Mouse (Mus musculus) mesoderm, embryonic 11.5 days (tissue): Measurements from ENCODE around the gene Usf3.
A peak's percentile ranks its signal among the peaks of the same experiment; 100 is the strongest.

Experiments used
- DNase-seq: peaks from one replicate; pipeline ENCODE4 v3.0.0-alpha.2; 2012; ENCODE audit warnings: low read depth, low spot score

The Usf3 gene

DNA sequence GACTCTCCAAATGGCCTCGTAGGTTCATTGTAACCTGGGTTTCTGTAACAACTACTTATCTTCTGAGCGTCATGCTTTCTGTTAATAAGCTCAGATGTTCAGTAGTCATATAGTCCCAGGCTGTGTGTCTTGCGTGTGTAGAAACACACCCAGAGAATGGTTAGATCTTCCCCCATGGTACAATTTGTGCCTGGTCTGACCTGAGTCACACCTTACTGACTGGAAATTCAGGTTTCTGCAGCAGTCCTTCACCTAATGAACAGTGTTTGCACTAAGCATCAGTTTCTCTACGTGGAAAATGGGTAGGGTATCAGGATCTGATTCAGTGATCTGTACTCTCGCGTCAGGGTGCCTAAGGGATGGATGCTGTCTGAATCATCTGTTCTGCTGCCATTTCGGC is 60.0 kb downstream of the Usf3 start:
- no peak for DNase-seq

DNA sequence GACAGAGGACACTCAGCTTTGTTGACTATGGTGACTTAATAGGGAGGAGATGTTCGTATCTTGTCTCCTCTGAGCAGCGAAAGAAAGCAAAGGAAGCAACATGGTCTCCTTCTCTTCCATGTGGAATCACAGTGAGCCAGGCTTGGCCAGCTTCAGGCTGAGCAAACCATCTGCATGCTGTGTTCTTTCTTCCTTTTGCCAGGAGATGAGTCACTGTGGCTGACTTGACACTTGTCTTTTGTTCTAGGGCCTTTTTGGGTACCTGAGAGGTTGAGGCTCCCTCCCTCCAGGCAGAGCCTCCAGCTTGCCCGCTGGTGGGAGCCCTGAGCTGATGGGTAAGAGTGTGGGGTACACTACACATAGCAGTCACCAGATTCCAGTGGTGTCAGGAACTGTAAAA is 64.8 kb downstream of the Usf3 start:
- DNase-seq = no peak

DNA sequence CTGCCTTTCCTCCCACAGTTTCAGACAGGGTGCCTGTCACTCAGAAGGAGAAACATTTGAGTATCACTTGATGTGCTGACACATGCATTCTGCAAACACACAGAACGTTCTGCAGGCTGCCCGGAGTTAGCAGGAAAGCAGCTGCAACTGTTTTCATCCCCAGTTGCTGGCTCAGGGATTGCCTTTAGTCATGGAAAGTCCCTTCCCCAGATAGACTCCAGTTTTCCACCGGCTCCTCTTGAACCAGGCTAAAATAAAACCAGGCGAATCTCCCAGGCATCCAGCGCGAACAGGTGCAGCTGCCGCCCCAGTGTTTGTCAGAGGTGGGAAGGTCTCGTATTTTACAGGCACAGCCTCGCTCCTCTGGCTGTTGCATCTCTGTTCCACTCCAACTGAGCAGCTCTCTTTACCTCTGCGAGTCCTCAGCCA is 65.8 kb downstream of the Usf3 start:
- DNase-seq = peak; percentile 7

DNA sequence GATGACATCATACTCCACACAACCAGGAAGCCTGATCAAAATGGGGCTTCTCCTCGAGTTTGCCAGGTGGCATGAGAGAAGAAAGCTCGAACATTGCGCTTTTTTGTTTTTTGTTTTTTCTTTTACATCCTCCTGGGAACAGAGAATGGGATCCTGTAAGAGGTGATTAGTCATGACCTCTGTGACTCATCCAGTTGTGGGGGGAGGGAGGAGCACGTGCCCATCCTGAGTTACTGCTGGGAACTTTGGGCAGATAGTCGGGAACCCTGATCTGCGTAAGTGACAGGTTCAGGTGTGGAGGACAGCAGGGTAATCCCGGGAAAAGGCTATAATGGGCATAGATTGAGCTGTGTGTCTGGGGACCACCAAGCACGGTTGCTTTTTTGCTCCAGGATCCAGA is 67.4 kb downstream of the Usf3 start:
- DNase-seq = no peak

DNA sequence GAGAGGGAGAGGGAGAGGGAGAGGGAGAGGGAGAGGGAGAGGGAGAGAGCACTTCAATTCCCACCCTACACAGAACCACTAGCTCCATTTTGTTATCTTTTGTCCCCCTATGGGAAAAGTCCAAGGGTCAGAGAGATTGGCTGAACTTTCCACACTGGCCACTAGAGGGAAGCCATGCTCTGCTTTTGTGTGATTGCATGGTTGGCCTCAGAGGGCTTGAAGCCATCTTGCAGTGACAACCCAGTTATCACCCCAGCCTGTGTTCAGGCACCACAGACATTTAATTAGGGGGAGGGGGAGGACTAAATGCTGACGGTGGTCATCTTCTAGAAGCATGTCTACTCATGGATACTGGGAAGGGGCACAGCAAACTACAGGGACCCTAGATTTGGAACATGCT is 69.6 kb downstream of the Usf3 start:
- peak; percentile 82 for DNase-seq

DNA sequence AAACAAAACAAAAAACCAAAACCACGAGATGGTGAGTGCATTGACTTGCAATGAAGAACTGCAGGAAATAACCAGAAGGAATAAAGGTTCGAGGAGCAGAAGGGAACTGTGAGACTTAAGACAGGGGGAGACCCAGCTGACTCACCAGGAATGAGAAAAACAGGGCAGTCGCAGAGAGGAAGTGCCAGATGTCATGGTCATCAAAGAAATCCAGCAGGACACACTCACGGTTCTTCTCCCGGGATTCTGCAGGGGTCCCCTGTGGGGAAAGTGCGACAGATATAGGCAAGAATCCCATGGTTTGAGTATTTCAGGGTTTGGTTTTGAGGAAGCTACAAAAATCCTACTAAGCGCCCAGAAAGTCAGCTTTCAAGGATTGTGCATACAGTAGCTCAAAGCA is 70.3 kb downstream of the Usf3 start:
- DNase-seq = no peak

DNA sequence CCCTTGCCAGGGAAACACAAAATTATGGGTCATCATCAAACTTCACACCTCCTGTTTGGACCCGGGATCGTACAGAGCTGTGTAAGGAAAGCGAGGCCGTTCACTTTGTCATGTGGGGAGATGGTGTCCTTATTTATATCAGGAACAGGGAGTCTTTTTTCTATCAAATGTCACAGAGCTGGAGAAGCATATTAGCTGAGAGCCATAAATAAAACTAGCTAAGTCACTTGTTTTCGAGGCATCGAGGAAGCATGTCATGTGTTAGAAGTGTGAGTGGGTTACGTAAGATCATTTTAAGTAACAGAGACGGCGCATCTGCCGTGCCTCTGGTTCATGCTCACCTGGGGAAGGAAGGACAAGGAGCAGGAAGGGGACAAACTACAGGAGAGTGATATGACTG is 76.9 kb downstream of the Usf3 start:
- no peak for DNase-seq

DNA sequence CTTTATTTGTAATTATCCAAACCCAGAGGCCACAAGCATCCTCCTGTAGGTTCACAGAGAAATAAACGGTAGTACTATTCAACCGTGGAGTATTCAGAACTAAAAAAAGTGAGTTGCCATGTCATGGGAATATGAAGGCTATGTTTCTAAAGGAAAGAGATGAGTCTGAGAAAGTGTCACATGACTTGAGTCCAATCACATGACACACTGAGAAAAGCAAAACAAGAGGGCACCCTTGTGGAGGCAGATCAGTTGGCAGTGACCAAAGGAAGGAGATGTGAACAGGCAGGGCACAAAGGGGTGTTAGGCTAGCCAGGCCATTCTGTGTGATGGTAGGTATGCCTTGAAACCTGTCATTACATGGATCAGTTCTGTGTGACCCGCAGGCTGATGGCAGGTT is 79.7 kb downstream of the Usf3 start:
- no peak for DNase-seq

DNA sequence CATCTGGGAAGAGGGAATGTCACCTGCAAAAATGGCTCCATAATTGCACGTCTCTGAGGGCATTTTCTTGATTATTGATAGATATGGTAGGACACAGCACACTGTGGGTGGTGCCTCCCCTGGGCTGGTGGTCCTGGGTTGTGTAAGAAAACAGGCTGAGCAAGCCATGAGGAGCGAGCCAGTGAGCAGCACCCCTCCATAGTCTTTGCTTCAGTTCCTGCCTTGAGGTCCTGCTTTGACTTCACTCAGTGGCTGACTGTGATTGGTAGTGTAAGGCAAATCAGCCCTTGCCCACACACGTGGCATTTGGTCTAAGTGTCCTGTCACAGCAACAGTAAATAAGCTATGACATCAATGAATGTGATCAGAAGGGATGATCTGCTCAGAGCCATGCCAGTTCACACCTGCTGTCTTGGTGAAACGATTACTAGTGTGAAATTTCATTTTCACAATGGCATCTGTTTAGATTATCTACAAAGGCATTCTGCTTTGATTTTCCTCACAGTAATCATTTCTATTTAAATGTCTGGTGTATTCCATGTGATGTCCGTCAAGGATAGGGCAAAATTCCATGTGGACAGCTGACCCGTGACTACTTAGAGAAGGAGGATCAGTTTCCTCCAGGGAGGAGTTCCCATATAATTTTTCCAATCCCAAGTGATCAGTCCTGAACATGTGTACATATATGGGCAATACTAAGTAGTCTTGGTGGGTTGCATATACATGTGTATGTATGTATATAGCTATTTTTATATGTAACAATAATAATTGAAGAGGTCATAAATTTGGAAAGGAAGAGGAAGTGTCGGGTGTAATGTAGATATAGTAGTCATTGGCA is 81.0 kb downstream of the Usf3 start:
- DNase-seq = no peak

DNA sequence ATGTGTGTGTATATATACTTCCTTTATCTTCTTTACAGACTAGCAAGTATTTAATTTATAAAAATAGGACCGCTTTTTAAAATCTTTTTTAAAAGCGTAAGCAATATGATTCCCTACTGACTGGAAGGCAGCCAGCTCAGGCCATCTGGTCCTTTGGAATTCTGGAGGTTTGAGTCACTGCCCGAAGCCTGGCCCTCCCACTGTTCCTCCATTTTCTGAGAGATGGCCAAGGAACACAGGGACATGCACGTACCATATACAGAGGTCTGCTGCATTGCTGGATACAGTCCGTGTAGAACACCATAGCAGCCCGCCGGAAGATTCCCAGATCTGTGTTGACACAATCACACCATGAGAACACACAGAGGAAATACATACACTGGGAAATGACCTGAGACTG is 81.7 kb downstream of the Usf3 start:
- DNase-seq = no peak

DNA sequence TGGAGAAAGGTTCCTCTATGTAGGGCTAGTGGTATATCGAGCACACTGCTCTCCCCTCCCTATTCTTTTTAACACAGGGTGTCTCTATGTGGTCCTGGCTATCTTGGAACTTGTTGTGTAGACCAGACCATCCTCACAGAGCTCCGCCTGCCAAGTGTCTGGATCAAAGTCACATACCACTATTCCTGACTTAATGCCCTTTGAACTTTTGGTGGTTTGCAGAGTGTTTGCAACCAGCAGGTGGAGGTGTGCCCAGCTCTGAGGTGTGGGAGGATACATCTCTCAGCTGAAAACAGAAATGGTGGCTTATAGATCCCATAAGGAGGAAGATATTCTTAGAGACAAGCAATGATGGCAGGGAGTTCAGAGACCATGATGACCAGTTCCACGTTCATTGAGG is 84.4 kb downstream of the Usf3 start:
- DNase-seq = no peak

DNA sequence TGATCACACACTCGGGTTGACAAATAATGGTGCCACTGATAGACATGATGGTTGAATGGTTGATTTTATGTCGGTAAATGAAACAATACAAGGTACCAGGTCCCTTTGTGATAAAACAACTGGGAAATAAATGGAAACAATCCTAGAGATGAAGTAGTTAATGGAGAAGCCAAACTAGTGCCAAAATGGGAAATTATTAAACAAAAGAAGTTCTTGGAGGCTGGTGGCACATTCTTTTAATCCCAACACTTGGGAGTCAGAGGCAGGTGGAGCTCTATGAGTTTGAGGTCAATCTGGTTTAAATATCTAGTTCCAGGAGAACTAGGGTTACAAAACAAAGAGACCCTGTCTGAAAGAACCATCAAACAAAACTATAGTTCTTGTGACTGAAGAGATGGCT is 91.9 kb downstream of the Usf3 start:
- DNase-seq = no peak

DNA sequence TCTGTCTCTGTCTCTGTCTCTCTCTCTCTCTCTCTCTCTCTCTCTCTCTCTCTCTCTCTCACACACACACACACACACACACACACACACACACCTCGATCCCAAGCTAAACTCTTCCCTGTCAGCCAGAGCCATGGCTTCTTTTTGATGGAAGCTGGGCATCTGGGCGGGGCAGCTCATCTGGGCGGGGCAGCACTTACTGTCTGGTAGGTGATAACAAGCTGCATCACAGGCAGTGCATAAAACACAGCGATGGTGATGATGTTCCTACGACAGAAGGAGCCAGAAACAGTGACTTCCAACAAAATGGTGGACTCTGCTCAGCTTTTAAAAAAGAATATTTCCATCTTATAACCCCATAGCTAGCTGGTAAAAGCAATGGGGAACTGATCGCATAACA is 92.5 kb downstream of the Usf3 start:
- DNase-seq = no peak

DNA sequence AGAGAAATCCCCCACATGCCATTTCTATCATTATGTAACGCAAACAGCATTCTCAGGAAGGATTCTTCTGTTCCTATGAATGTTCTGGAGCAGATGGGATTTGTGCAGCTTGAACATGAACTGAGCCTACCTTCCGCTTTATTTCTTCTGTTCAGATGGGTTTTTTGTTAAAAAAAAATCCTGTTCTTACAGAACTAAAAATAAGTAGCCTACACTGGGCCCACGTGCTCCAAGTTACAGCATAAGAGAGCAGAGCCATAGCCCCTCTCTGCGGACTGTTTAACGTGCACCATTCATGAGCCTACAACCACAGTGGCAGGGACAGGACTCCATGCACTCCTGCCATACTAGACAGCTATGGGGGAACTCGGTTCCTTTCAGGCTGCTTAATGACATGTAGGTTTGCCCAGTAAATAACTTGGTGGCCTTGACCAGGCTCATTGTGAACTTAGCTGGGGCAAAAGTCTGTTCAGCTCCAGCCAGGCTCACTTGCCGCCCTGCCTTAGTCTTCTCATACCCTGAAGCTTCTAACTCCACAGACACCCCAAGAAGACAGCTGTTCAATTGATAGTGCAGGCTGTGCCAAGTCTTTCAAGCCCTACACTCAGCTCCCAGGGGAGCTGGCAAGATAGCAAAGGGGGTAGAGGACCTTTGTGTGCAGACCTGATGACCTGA is 95.6 kb downstream of the Usf3 start:
- no peak for DNase-seq

DNA sequence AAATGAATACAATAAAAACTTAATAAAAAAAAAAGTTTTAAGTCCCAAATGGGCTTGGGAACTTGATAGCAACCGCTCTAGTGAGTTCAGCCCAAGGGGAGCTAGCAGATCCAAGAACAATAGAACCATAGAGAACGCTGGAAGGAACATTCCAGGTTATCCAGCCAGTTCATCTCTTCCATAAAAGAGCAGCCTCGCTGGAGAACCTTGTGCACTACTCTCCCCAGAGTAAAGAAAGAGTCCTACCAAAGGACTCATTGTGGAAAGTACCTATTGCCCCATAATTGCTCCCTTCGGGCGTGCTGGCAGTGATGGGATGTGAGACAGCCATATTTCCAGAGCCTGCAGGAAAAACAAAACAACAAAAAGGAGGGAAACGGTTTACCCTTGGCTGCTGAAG is 96.5 kb downstream of the Usf3 start:
- DNase-seq = no peak

DNA sequence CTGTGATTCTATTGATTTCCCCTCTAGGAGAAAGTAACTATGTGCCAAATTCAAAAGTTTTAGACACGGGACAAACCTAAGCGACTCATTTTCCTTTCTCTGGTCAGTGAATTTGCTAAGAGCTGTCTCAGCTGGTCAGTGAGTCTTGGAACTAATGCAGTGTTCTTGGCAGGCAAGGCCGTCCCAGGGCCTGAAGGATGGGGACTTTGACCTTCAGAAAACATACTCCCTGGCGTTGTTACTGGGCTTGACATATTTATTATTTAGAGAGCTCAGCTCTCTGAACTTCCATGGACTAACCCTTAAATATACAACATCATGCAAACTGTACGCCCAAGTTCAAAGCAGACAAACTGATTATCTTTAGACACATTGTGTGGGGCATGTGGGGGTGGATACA is 97.6 kb downstream of the Usf3 start:
- DNase-seq = no peak

DNA sequence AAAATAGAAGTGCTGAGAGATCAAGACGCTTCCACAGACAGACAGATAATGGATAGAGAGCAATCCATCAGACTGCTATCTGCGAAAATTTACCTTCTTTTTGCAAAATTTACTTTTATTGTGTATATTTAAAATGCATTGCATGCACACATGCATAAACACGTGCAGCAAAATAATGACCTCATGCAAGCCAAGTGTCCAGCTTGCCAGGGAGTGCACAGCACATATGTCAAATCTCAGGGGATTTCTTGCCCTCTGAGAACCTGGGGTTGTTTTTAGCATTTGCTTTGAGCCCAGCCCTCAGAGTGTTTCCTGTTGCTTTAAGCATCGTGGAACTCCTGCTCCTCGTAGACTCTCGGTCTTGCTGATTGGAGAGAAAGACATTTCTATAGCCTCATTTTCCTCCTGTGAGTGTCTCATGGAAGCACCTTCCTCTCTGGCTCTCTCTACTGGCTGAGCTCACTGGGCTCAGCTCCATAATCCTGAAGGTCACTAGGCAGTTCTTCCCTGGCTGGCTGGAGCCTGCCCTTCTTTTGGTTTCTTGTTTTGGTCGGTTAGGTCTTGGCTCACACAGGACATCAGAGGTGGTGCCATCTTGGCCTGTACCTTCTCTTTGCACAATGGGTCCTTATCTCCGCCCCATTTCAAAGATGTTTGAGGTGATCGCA is 98.5 kb downstream of the Usf3 start:
- DNase-seq = no peak
